Mouse (Mus musculus) kidney, embryonic 14.5 days (tissue): ENCODE results near the gene Kif12. TPM values are rescaled to one million over a fixed set of nuclear protein-coding genes. Genes with fewer than 3 reads are reported as not detected.

Experiments used
- ATAC-seq: fragments of 200-750 bp; cut with Nextera tagmentation; 2 replicates; pipeline ENCODE4 v1.8.0; 2017; ENCODE audit warnings: moderate number of reproducible peaks, mild to moderate bottlenecking, moderate TSS enrichment, moderate library complexity; ENCODE audit not compliant: low FRiP score, low TSS enrichment
- H3K27ac ChIP-seq: fragments of 300-500 bp; sonication (generic); 2 replicates; pipeline ENCODE4 v1.5.1; 2014; ENCODE audit warnings: low read depth, mild to moderate bottlenecking, low read length, moderate library complexity, mixed read lengths
- H3K27me3 ChIP-seq: fragments of 300-500 bp; sonication (generic); 2 replicates; pipeline ENCODE4 v1.6.1; 2014; ENCODE audit warnings: mild to moderate bottlenecking, low read length; ENCODE audit not compliant: control insufficient read depth, insufficient read depth
- H3K36me3 ChIP-seq: fragments of 300-500 bp; sonication (generic); 2 replicates; pipeline ENCODE4 v1.6.1; 2014; ENCODE audit warnings: low read length, mixed read lengths; ENCODE audit not compliant: control insufficient read depth, insufficient read depth
- H3K4me1 ChIP-seq: fragments of 300-500 bp; sonication (generic); 2 replicates; pipeline ENCODE4 v1.6.1; 2014; ENCODE audit warnings: low read length, mixed read lengths; ENCODE audit not compliant: control insufficient read depth, insufficient read depth
- H3K4me2 ChIP-seq: fragments of 300-500 bp; sonication (generic); replicated peaks from 2 replicates; pipeline ENCODE4 v1.6.1; 2014; ENCODE audit warnings: low read depth, mild to moderate bottlenecking, low read length
- H3K4me3 ChIP-seq: fragments of 300-500 bp; sonication (generic); 2 replicates; pipeline ENCODE4 v1.5.1; 2014; ENCODE audit warnings: mild to moderate bottlenecking, low read length
- H3K9ac ChIP-seq: fragments of 300-500 bp; sonication (generic); 2 replicates; pipeline ENCODE4 v1.6.1; 2014; ENCODE audit warnings: low read depth, mild to moderate bottlenecking, low read length, moderate library complexity
- H3K9me3 ChIP-seq: fragments of 300-500 bp; sonication (generic); 2 replicates; pipeline ENCODE4 v1.6.1; 2016; ENCODE audit warnings: low read length; ENCODE audit not compliant: control insufficient read depth
- WGBS: fragments of 180-500 bp; shearing (Covaris S2); extraction: QIAGEN DNeasy Blood & Tissue Kit; methylation state at CpG from one replicate; pipeline ENCODE4 v1.1.7; 2014; 5-methylcytosine and 5-hydroxymethylcytosine counted together
- polyA plus RNA-seq: library from polyadenylated mRNA; unstranded; fragments of >200 nt; fragmentation: Nextera tagmentation; extraction: Ambion mirVana; gene quantifications from 2 replicates; pipeline ENCODE4 v1.2.1, GENCODE M21; 2014

Gene Kif12
- polyA plus RNA-seq, result 60.0 and 70.3 TPM in 2 replicates

DNA sequence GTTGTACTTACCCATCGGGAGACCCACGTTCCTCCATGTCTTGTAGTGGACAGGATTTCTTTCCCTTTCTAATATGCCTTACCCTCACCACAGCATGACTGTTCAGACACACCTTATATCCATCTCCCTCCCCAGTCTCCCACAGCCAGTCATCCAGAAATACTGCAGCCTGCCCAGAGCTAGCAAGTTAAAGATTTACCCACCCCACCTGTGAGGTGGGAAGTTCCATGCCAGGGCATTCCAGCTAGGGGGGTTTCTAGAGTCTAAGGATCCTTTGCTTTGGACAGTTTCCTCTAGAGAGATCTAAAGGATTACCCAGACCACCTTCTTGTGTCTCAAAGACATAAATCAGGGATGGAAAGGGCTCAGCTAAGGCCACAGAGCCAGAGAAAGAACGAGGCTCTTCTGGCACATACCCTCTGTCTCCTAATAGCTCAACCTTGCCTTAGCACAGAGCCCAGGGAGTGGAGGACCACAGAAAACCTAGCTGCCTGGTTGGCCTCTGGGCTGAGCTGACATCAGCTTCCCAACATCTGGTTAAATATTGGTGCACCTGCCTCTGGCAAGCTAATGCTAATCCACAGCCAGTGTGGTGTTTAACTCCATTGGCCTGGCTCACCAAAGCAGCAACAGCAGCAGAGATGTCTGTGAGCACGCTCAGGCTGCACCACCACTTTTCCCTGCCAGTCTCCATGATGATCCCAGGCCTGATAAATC, at the start of gene Kif12:
Gene Kif12 (minus strand): TSS at position 163 of the 717 bp plus-strand sequence.
- H3K9ac ChIP-seq, result peak within 1 kb of the TSS; percentile 53
- ATAC-seq, result peak; percentile 91
- no peaks in the 10 kb centered on the region; the same call in 1 of the 2 replicates for H3K27me3 ChIP-seq
- H3K9me3 ChIP-seq, result peaks cover 3% of the 10 kb centered on the region; the same call in 1 of the 2 replicates
- 57% methylated on average over 4 of the region's 4 CpGs for WGBS
- no peaks in the 10 kb centered on the region for H3K36me3 ChIP-seq
- H3K27ac ChIP-seq, result peak within 1 kb of the TSS; percentile 89
- H3K4me3 ChIP-seq, result peak within 1 kb of the TSS; percentile 37
- H3K4me2 ChIP-seq, result peak within 1 kb of the TSS; percentile 49
- no peaks in the 10 kb centered on the region for H3K4me1 ChIP-seq

DNA sequence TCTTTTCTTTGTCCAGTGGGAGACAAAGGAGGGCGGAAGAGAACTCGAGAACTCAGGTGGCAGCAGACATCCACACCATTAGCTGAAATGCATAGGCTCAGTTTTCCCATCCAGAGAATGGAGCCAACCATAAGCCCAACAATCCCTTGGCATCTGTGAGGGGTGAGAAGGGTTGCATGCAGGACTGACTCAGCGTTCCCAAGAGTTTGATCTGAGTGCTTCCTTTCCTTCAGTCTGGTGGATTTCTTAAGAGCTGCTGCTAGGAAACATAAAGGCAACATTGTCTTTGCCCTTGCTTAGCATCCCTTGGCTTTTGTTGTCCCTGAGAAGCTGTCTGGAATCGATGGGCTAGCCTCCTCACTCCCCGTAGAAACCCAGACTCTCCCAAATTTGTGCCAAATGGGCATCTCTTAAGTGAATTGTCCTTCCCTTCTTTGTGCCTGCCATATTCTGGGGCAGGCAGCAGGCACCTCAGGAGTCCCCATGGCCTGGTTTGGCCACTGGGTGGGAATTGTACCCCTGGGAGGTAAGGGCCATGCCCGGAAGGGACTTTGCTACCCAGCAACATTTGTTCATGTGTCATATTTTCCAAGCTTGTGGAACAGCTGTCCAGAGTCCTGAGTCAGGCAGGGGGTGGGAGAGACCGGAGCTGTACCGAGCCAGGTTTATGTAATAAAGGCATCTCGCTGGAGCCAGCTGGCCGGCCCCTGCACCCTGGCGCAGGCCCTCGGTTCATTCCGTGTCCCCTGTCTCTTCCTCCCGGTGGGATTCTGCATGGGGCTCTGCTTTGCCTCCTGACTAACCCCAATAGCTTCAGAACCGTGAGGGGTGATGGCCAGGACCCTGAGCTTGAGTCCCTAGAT, 49.4 kb upstream of the Kif12 start:
- H3K27ac ChIP-seq, result no peak overlapping the region
- ATAC-seq, result no peak
- no peak overlapping the region for H3K4me3 ChIP-seq
- 84% methylated on average over 15 of the region's 15 CpGs for WGBS
- no peaks in the 10 kb centered on the region for H3K9me3 ChIP-seq
- H3K4me2 ChIP-seq, result no peak overlapping the region
- no peak overlapping the region for H3K9ac ChIP-seq
- H3K4me1 ChIP-seq, result peaks cover 16% of the 10 kb centered on the region; the same call in 1 of the 2 replicates
- H3K27me3 ChIP-seq, result peaks cover 3% of the 10 kb centered on the region; the same call in 1 of the 2 replicates
- H3K36me3 ChIP-seq, result peaks cover 17% of the 10 kb centered on the region

DNA sequence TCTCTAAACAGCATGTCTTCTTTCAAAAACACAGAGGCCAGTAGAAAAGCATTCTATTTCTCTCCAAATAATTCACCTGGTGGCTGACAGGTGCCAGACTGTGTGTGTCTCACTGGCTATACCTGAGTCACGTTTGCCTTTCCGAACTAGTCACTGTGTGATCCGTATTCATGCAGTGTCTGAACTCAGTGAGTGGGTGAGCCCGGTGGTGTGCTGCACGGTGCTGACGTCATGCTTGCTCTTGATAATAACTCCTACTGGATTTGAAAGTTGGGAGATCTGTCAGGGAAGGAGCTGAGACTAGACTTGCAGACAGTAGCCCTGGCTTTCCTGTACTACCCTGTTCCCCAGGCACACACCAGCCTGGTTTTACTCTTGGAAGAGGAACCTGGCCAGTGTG, 47.7 kb upstream of the Kif12 start:
- no peak for ATAC-seq
- Histone ChIP-seq H3K36me3 (peaks cover 17% of the 10 kb centered on the region), H3K27ac (no peak overlapping the region), H3K4me2 (no peak overlapping the region), H3K4me3 (no peak overlapping the region), H3K4me1 (peaks cover 10% of the 10 kb centered on the region; the same call in 1 of the 2 replicates), H3K27me3 (peaks cover 3% of the 10 kb centered on the region; the same call in 1 of the 2 replicates), H3K9me3 (no peaks in the 10 kb centered on the region), H3K9ac (no peak overlapping the region)
- 75% methylated on average over 6 of the region's 6 CpGs for WGBS

DNA sequence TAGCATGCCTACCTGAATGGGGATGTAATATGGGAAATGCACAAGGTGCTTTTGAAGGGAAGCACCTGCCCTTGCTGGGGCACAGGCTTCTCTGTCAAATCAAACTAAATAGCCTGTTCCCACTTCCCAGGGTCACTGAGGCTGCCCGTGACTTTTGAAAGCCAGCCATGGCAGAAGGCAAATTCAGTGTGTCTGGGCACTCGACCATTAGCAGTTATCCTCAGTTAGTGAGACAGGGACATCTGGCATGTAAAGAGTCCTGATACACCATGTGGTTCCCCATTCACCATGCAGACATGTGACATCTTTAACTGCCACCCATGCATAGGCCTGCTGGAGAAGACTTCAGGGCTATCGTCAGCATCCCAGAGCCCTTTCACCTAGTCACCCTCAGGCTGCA, 47.1 kb upstream of the Kif12 start:
- Histone ChIP-seq H3K36me3 (peaks cover 12% of the 10 kb centered on the region), H3K4me1 (peaks cover 14% of the 10 kb centered on the region; the same call in 1 of the 2 replicates), H3K27ac (no peak overlapping the region), H3K9ac (no peak overlapping the region), H3K27me3 (peaks cover 6% of the 10 kb centered on the region; the same call in 1 of the 2 replicates), H3K9me3 (no peaks in the 10 kb centered on the region), H3K4me2 (no peak overlapping the region), H3K4me3 (no peak overlapping the region)
- 86% methylated on average over 3 of the region's 3 CpGs for WGBS
- ATAC-seq, result no peak

DNA sequence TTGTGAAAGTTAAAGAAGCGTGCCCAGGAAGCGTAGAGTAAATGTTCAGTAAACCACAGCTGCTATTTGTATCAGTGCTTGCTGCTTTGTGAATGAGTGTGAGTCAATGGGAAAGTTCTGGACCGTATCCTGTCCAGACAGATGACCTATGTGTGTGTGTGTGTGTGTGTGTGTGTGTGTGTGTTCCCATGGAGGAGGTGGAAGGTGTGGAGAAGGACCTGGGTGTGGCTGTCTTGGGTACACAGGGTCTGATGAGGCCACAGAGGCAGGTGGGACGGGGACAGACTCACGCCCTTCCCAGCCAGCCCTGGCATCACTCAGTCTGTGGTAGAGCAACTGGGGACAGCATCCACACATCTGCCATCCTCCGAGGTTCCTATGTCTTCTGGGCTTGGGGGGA, 45.6 kb upstream of the Kif12 start:
- H3K27ac ChIP-seq, result no peak overlapping the region
- H3K27me3 ChIP-seq, result peaks cover 18% of the 10 kb centered on the region
- peaks cover 9% of the 10 kb centered on the region for H3K36me3 ChIP-seq
- WGBS, result 84% methylated on average over 6 of the region's 6 CpGs
- H3K9me3 ChIP-seq, result no peaks in the 10 kb centered on the region
- H3K9ac ChIP-seq, result no peak overlapping the region
- H3K4me2 ChIP-seq, result no peak overlapping the region
- peaks cover 17% of the 10 kb centered on the region; the same call in 1 of the 2 replicates for H3K4me1 ChIP-seq
- H3K4me3 ChIP-seq, result no peak overlapping the region
- ATAC-seq, result no peak

DNA sequence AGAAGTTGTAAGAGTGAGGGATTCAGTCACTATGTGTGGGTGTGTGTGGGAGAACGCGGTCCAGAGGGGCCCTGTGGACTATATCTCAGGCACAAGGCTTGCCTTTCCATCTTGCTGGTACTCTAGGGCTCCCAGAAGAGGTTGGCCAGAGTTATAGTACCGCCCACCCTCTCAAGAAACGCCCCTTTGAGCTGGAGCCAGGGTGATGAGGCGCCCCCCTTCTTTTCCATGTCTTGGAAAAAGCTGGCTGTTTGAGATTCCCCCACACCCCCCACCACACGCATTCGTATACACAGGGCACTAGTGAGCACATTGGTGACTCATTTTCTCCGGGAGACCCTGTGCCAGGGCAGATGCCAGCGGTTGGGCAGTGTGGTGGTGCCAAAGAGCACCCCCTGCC, 44.6 kb upstream of the Kif12 start:
- Histone ChIP-seq H3K36me3 (peaks cover 7% of the 10 kb centered on the region), H3K27ac (no peak overlapping the region), H3K27me3 (peaks cover 25% of the 10 kb centered on the region), H3K4me2 (peak overlapping the region; percentile 99), H3K9me3 (no peaks in the 10 kb centered on the region), H3K4me1 (peaks cover 17% of the 10 kb centered on the region; the same call in 1 of the 2 replicates), H3K4me3 (peak overlapping the region; percentile 69), H3K9ac (peak overlapping the region; percentile 76; the same call in 1 of the 2 replicates)
- WGBS, result 35% methylated on average over 9 of the region's 9 CpGs
- ATAC-seq, result peak; percentile 24

DNA sequence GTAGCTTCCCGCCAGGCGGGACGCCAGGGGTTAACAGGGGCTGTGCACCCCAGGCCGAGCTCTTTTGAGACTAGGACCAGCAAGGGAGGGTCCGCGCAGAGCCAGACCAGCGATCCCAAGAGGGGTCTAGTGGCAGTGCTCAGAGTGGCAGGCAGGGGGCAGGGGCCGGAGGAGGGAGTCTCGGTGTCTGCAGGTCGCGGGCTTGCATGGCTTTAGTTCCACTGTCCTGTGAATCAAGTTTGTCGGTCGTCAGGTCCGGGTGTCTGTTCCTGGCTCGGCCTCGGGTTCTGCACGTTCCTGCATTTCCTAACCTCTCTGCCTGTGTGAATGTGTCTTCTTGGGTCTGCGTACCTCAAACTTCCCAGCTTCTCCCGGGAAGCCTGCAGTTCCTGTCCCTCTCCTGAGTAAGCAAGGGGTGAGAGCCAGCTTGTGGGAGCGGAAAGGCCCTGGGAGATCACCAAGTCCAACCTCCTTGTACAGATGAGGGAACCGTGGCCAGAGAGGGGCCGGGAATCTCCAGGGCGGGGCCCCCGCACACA, 44.1 kb upstream of the Kif12 start:
- Histone ChIP-seq H3K27ac (no peak overlapping the region), H3K4me2 (peak overlapping the region; percentile 99), H3K27me3 (peaks cover 25% of the 10 kb centered on the region), H3K4me1 (peaks cover 17% of the 10 kb centered on the region; the same call in 1 of the 2 replicates), H3K4me3 (peak overlapping the region; percentile 69), H3K9me3 (no peaks in the 10 kb centered on the region), H3K9ac (peak overlapping the region; percentile 76), H3K36me3 (peaks cover 2% of the 10 kb centered on the region; the same call in 1 of the 2 replicates)
- 2% methylated on average over 24 of the region's 24 CpGs for WGBS
- ATAC-seq, result peak; percentile 70

DNA sequence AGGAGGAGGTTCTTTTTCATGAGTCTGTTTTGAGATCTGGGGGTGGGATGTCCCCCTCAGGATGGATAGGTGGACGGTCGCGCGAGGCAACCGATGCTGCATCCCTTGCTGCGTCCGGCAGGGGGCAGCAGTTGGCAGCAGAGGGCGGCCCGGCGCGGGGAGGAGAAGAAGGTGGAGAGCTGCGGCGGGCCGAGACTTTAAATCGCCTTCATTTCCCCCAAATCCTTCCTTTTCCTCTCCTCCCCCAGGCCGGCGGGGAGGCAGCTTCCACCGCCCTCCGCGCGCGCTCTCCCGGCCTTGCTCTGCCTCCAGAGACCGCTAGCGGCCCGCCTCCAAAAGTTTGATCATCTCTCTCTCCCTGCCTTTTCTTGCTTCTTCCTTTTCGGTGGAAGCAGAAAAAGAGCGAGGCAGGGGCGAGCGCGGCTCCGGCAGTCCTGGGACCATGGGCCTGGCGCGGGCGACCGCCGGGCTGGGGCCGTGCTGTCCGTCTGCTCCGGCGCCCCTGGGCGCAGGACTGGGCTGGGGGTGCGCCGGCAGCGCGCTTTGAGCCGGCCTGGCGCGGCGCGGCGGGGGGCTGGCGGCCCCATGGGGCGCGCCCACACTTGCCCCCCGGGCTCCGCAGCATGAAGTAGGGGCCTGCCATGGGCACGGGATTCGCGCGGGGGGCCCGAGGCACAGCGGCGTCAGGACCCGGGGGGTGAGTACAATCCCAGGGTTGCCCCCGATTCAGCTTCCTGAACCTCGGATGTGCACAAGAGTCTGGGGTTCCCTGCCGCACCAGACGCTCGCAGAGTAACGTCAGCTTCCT, 43.5 kb upstream of the Kif12 start:
- Histone ChIP-seq H3K9me3 (no peaks in the 10 kb centered on the region), H3K4me3 (peak overlapping the region; percentile 69), H3K4me2 (peak overlapping the region; percentile 99), H3K27me3 (peaks cover 25% of the 10 kb centered on the region), H3K36me3 (no peaks in the 10 kb centered on the region), H3K4me1 (peaks cover 17% of the 10 kb centered on the region; the same call in 1 of the 2 replicates), H3K27ac (0 out of 2 replicates have a peak overlapping the region, but pooled peaks have one; percentile 20), H3K9ac (peak overlapping the region; percentile 76)
- peak; percentile 45 for ATAC-seq
- under 1% methylated on average over 61 of the region's 71 CpGs for WGBS
